Mouse (Mus musculus): Measurements from ENCODE around the gene Trappc10. TPM values are rescaled to one million over a fixed set of nuclear protein-coding genes. Genes with fewer than 3 reads are reported as not detected.
"Not testable (repeated sequence)": the region's sequence is repeated elsewhere in the genome, so short reads cannot be mapped to it uniquely, and the experiment has no call there.

The Trappc10 gene
- polyA plus RNA-seq, 1 experiment from 2014 or later, result 13.3 TPM

DNA sequence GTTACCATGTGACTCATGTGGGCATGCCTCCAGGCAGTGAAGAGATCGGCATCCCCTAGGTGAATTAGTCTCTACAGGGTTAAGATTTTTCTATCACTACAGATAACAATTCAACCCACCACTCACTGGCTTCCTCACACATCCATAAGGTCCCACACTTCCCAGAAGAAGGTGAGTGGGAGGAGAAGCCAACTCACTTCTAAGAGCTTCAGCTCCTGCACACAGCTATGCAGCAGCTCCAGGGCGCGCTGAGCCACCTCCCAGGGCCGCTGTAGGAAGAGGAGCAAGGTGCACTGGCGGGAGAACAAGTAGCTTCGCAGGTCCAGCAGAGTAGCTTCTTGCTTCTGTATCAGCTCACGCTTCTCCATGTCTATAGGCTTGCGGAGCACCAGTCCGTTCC lies 30.1 kb downstream of the Trappc10 start:
- Histone ChIP-seq H3K9ac (ENCODE audit: low read depth, low read length) (no peak overlapping the region), H3K27ac (ENCODE audit: low read depth, low read length) (no peak overlapping the region; the same call in 1 of the 2 replicates), H3K27me3 (replicated peaks; ENCODE audit: control insufficient read depth, insufficient read depth, low read length) (no peaks in the 10 kb centered on the region), H3K4me2 (no peak overlapping the region), H3K4me1 (replicated peaks; ENCODE audit: control insufficient read depth, insufficient read depth, low read length) (peaks cover 5% of the 10 kb centered on the region), H3K4me3 (ENCODE audit: low read depth, low read length) (no peak overlapping the region), H3K9me3 (ENCODE audit: control insufficient read depth, low read length) (no peaks in the 10 kb centered on the region), H3K36me3 (ENCODE audit: control insufficient read depth, insufficient read depth, low read length) (peaks cover 44% of the 10 kb centered on the region)
- WGBS, result 96% methylated on average over 9 of the region's 9 CpGs
- DNase-seq (ENCODE audit: low spot score) (no peak), ATAC-seq (replicated peaks; ENCODE audit: low FRiP score) (no peak)

- no peak overlapping the region for H3K27ac ChIP-seq (ENCODE audit: low read depth, low read length)
- H3K9ac ChIP-seq (ENCODE audit: low read depth, low read length), result no peak overlapping the region
- no peak overlapping the region for H3K4me2 ChIP-seq
- 75% methylated on average over 6 of the region's 6 CpGs for WGBS
- no peaks in the 10 kb centered on the region for H3K4me1 ChIP-seq (replicated peaks; ENCODE audit: control insufficient read depth, insufficient read depth, low read length)
- DNase-seq (ENCODE audit: low spot score), result no peak
- H3K9me3 ChIP-seq (ENCODE audit: control insufficient read depth, low read length), result no peaks in the 10 kb centered on the region
- no peaks in the 10 kb centered on the region for H3K27me3 ChIP-seq (replicated peaks; ENCODE audit: control insufficient read depth, insufficient read depth, low read length)
- H3K4me3 ChIP-seq (ENCODE audit: low read depth, low read length), result no peak overlapping the region
- no peak for ATAC-seq (replicated peaks; ENCODE audit: low FRiP score)
- peaks cover 39% of the 10 kb centered on the region for H3K36me3 ChIP-seq (ENCODE audit: control insufficient read depth, insufficient read depth, low read length)
Measured at GRCm38 (mm10) chr10:78211311-78211710, 33.1 kb downstream of the Trappc10 start.

- H3K36me3 ChIP-seq (ENCODE audit: control insufficient read depth, insufficient read depth, low read length), result peaks cover 42% of the 10 kb centered on the region
- no peaks in the 10 kb centered on the region for H3K9me3 ChIP-seq (ENCODE audit: control insufficient read depth, low read length)
- no peak overlapping the region for H3K4me3 ChIP-seq (ENCODE audit: low read depth, low read length)
- DNase-seq (ENCODE audit: low spot score) (no peak), ATAC-seq (replicated peaks; ENCODE audit: low FRiP score) (no peak; the same call in 1 of the 2 replicates)
- no peak overlapping the region for H3K9ac ChIP-seq (ENCODE audit: low read depth, low read length)
- H3K27ac ChIP-seq (ENCODE audit: low read depth, low read length), result no peak overlapping the region
- WGBS, result 68% methylated on average over 4 of the region's 4 CpGs
- no peaks in the 10 kb centered on the region for H3K27me3 ChIP-seq (replicated peaks; ENCODE audit: control insufficient read depth, insufficient read depth, low read length)
- no peaks in the 10 kb centered on the region for H3K4me1 ChIP-seq (replicated peaks; ENCODE audit: control insufficient read depth, insufficient read depth, low read length)
- H3K4me2 ChIP-seq, result no peak overlapping the region
Measured at GRCm38 (mm10) chr10:78201182-78201581, 43.3 kb downstream of the Trappc10 start.

DNA sequence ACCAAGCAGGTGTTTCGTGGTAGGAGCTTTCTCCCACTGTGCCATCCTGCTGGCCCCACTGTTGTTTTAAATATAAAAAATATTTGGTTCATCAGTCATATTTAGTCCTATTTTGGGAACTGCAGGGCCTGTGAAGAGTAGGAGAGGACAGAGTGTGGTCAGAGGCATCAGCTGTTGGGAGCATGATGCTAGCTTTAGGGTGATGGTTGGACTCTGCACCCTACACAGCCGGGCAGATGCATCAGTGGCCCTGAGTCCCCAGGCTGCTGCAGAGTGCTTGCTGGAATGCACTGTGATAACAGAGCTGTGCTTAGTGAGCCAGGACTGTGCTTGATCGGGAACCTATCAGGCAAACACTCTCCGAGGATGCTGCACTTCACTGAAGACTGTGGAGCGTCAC lies 51.5 kb downstream of the Trappc10 start:
- no peak overlapping the region for H3K9ac ChIP-seq (ENCODE audit: low read depth, low read length)
- no peak for DNase-seq (ENCODE audit: low spot score)
- H3K27me3 ChIP-seq (replicated peaks; ENCODE audit: control insufficient read depth, insufficient read depth, low read length), result no peaks in the 10 kb centered on the region
- no peaks in the 10 kb centered on the region for H3K4me1 ChIP-seq (replicated peaks; ENCODE audit: control insufficient read depth, insufficient read depth, low read length)
- H3K4me2 ChIP-seq, result no peak overlapping the region
- H3K4me3 ChIP-seq (ENCODE audit: low read depth, low read length), result no peak overlapping the region
- WGBS, result 92% methylated on average over 5 of the region's 5 CpGs
- H3K9me3 ChIP-seq (ENCODE audit: control insufficient read depth, low read length), result no peaks in the 10 kb centered on the region
- H3K36me3 ChIP-seq (ENCODE audit: control insufficient read depth, insufficient read depth, low read length), result peaks cover 42% of the 10 kb centered on the region
- H3K27ac ChIP-seq (ENCODE audit: low read depth, low read length), result no peak overlapping the region
- ATAC-seq (replicated peaks; ENCODE audit: low FRiP score), result no peak

DNA sequence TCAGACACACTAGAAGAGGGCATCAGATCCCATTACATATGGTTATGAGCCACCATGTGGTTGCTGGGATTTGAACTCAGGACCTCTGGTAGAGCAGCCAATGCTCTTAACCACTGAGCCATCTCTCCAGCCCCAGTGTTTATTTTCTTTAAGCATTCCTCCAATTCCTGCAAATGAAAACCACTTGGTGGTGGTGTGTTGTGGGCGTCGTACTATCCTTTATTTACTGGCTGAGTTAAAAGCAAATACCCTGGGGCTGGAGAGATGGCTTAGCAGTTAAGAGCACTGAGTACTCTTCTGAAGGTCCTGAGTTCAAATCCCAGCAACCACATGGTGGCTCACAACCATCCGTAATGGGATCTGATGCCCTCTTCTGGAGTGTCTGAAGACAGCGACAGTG lies 58.4 kb downstream of the Trappc10 start:
- not testable (repeated sequence) for H3K4me2 ChIP-seq; H3K4me3 ChIP-seq (ENCODE audit: low read depth, low read length); ATAC-seq (replicated peaks; ENCODE audit: low FRiP score); H3K27ac ChIP-seq (ENCODE audit: low read depth, low read length); H3K27me3 ChIP-seq (replicated peaks; ENCODE audit: control insufficient read depth, insufficient read depth, low read length); H3K9ac ChIP-seq (ENCODE audit: low read depth, low read length); H3K9me3 ChIP-seq (ENCODE audit: control insufficient read depth, low read length); DNase-seq (ENCODE audit: low spot score)
- H3K4me1 ChIP-seq (replicated peaks; ENCODE audit: control insufficient read depth, insufficient read depth, low read length), result peaks cover 11% of the 10 kb centered on the region
- WGBS, result 92% methylated on average over 4 of the region's 4 CpGs
- H3K36me3 ChIP-seq (ENCODE audit: control insufficient read depth, insufficient read depth, low read length), result peaks cover 28% of the 10 kb centered on the region

DNA sequence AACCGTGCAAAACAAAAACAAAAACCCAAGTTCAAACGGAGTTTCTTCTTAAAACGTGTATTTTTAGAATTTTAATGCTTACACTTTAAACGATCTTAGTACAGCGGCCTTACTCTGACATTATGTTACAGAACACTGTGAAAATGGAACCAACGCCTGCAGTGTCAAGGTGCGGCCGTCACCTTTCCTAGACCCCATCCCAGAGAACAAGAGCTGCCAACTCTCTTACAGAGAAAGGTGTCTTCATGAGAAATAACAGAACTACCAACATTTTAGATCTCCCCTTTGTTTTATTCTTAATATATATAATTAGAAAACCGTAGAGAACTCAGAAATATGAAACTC lies 59.1 kb downstream of the Trappc10 start:
- H3K4me1 ChIP-seq (replicated peaks; ENCODE audit: control insufficient read depth, insufficient read depth, low read length), result peaks cover 11% of the 10 kb centered on the region
- peak overlapping the region; percentile 84 for H3K27ac ChIP-seq (ENCODE audit: low read depth, low read length)
- peak overlapping the region; percentile 90 for H3K4me3 ChIP-seq (ENCODE audit: low read depth, low read length)
- no peaks in the 10 kb centered on the region for H3K27me3 ChIP-seq (replicated peaks; ENCODE audit: control insufficient read depth, insufficient read depth, low read length)
- H3K36me3 ChIP-seq (ENCODE audit: control insufficient read depth, insufficient read depth, low read length), result peaks cover 32% of the 10 kb centered on the region
- no peak for DNase-seq (ENCODE audit: low spot score)
- H3K4me2 ChIP-seq, result peak overlapping the region; percentile 94
- ATAC-seq (replicated peaks; ENCODE audit: low FRiP score), result peak; percentile 50
- H3K9ac ChIP-seq (ENCODE audit: low read depth, low read length), result peak overlapping the region; percentile 64
- H3K9me3 ChIP-seq (ENCODE audit: control insufficient read depth, low read length), result no peaks in the 10 kb centered on the region
- WGBS, result 18% methylated on average over 9 of the region's 9 CpGs

DNA sequence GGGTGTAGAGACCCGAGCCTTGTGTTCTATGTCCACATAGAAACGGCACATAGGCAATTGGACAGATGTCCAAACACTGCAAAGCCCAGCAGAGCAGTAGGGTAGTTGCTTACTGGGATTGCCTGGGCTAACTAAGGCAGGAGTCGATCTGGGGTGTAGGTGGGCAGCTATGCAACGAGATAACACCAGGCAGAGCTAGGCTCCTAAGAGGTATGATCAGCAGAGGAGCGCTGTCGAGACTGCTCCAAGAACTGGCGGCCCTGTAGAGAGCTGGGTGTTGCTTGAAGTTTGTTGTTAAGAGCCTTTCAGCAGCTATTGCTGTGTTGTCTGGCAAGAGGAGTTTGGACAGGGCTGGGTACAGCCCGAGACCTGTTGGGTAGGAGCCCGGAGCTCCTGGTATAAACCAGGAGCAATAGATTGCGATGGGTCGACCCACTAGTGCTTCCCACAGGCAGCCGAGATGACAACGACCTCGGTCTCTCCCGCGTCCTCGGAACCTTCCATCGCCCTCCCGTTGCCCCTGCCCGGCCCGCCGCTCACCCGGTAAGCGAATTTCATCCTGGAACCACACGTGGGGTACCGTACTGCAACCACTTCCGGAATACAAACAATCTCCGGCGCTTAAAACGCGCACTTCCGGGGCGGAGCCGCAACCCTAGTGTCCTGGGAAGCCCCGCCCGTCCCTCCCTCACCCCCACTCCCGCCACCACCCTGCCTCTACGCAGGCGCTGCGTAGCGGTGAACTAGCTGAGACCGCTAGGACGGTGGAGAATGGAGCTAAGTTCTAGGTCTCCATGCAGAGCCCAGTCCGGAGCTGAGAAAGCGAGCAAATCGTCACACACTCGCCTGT lies 59.7 kb downstream of the Trappc10 start, which contains the start of gene Pwp2:
Gene Pwp2 (minus strand): TSS at position 619 of the 850 bp plus-strand sequence.
- peaks cover 37% of the 10 kb centered on the region for H3K36me3 ChIP-seq (ENCODE audit: control insufficient read depth, insufficient read depth, low read length)
- WGBS, result 1% methylated on average over 47 of the region's 47 CpGs
- peak; percentile 85 for DNase-seq (ENCODE audit: low spot score)

DNA sequence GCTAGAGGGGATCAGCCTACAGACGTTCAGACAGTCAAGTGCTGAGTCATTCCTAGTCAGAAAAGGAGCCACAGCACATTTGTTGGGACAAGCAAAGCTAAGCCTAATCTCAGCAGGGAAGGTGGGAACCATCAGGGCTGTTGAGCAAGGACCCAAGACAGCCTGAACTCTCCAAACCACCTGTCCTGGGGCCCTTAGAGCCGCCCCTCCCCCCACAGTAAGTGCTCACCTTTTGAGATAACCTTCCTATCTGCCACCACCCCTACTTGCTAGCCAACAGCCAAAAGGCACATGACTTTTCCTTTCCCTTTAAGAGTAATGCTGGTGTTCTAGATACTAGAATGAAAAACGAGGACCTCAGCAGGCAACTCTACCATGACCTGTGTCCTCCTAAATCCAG lies 60.9 kb downstream of the Trappc10 start:
- H3K4me2 ChIP-seq, result peak overlapping the region; percentile 94

More for the DNA sequence above, 59.7 kb downstream of the Trappc10 start, which contains the start of gene Pwp2:
- Histone ChIP-seq H3K4me1 (replicated peaks; ENCODE audit: control insufficient read depth, insufficient read depth, low read length) (peaks cover 11% of the 10 kb centered on the region), H3K9me3 (ENCODE audit: control insufficient read depth, low read length) (no peaks in the 10 kb centered on the region), H3K27ac (ENCODE audit: low read depth, low read length) (peak within 1 kb of the TSS; percentile 84), H3K9ac (ENCODE audit: low read depth, low read length) (peak within 1 kb of the TSS; percentile 78), H3K4me2 (peak within 1 kb of the TSS; percentile 94), H3K4me3 (ENCODE audit: low read depth, low read length) (peak within 1 kb of the TSS; percentile 90), H3K27me3 (replicated peaks; ENCODE audit: control insufficient read depth, insufficient read depth, low read length) (no peaks in the 10 kb centered on the region)
- peak; percentile 95 for ATAC-seq (replicated peaks; ENCODE audit: low FRiP score)

DNA sequence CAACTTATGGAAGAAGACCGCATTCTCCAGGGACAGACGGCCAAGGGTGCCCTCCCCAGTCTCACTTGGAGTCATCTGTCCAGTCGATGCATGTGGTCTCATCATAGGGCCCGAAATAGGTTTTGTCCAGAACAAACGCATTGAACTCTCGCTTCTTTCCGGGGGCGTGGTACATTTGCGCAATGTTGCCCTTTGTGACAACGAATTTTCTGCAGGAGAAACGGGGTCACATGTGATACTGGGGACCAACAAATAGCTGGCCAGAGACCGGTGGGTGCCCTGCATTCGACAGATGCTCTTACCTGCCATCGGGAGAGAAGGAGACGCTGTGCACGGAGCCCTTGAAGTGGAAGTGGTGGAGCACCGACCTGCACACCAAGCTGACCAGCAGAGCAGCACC lies 62.1 kb downstream of the Trappc10 start:
- no peak for DNase-seq (ENCODE audit: low spot score)
- Histone ChIP-seq H3K27ac (ENCODE audit: low read depth, low read length) (no peak overlapping the region), H3K4me1 (replicated peaks; ENCODE audit: control insufficient read depth, insufficient read depth, low read length) (peaks cover 11% of the 10 kb centered on the region), H3K27me3 (replicated peaks; ENCODE audit: control insufficient read depth, insufficient read depth, low read length) (no peaks in the 10 kb centered on the region), H3K4me2 (no peak overlapping the region), H3K36me3 (ENCODE audit: control insufficient read depth, insufficient read depth, low read length) (peaks cover 47% of the 10 kb centered on the region), H3K9ac (ENCODE audit: low read depth, low read length) (no peak overlapping the region), H3K9me3 (ENCODE audit: control insufficient read depth, low read length) (no peaks in the 10 kb centered on the region), H3K4me3 (ENCODE audit: low read depth, low read length) (no peak overlapping the region)
- 92% methylated on average over 17 of the region's 17 CpGs for WGBS
- no peak for ATAC-seq (replicated peaks; ENCODE audit: low FRiP score)

More for the DNA sequence above, 60.9 kb downstream of the Trappc10 start:
- Histone ChIP-seq H3K27me3 (replicated peaks; ENCODE audit: control insufficient read depth, insufficient read depth, low read length) (no peaks in the 10 kb centered on the region), H3K9me3 (ENCODE audit: control insufficient read depth, low read length) (no peaks in the 10 kb centered on the region), H3K4me3 (ENCODE audit: low read depth, low read length) (no peak overlapping the region; the same call in 1 of the 2 replicates), H3K27ac (ENCODE audit: low read depth, low read length) (no peak overlapping the region; the same call in 1 of the 2 replicates), H3K9ac (ENCODE audit: low read depth, low read length) (no peak overlapping the region), H3K4me1 (replicated peaks; ENCODE audit: control insufficient read depth, insufficient read depth, low read length) (peaks cover 11% of the 10 kb centered on the region), H3K36me3 (ENCODE audit: control insufficient read depth, insufficient read depth, low read length) (peaks cover 42% of the 10 kb centered on the region)
- 61% methylated on average over 3 of the region's 3 CpGs for WGBS
- no peak for ATAC-seq (replicated peaks; ENCODE audit: low FRiP score)
- DNase-seq (ENCODE audit: low spot score), result no peak

All from liver, embryonic 11.5 days (tissue).